Mouse (Mus musculus) hindbrain, embryonic 10.5 days (tissue): Measurements from ENCODE around the gene Syt14. TPM values are rescaled to one million over a fixed set of nuclear protein-coding genes. Genes with fewer than 3 reads are reported as not detected.

Experiments used
- DNase-seq: peaks from one replicate; pipeline ENCODE4 v3.0.0-alpha.2; 2017; ENCODE audit warnings: low spot score
- H3K27ac ChIP-seq: fragments of 300-500 bp; sonication (generic); 2 replicates; pipeline ENCODE4 v1.5.1; 2016; ENCODE audit warnings: mild to moderate bottlenecking, moderate library complexity
- H3K27me3 ChIP-seq: fragments of 300-500 bp; sonication (generic); 2 replicates; pipeline ENCODE4 v1.6.1; 2016; ENCODE audit warnings: mild to moderate bottlenecking; ENCODE audit not compliant: poor library complexity, insufficient read depth, severe bottlenecking
- H3K36me3 ChIP-seq: fragments of 300-500 bp; sonication (generic); 2 replicates; pipeline ENCODE4 v1.6.1; 2016; ENCODE audit warnings: mild to moderate bottlenecking, moderate library complexity
- H3K4me1 ChIP-seq: fragments of 300-500 bp; sonication (generic); replicated peaks from 2 replicates; pipeline ENCODE4 v1.6.1; 2016; ENCODE audit warnings: mild to moderate bottlenecking
- H3K4me3 ChIP-seq: fragments of 300-500 bp; sonication (generic); 2 replicates; pipeline ENCODE4 v1.5.1; 2016; ENCODE audit warnings: mild to moderate bottlenecking, moderate library complexity
- H3K9me3 ChIP-seq: fragments of 300-500 bp; sonication (generic); 2 replicates; pipeline ENCODE4 v1.6.1; 2016; ENCODE audit warnings: mild to moderate bottlenecking, moderate library complexity
- WGBS: fragments of 180-500 bp; shearing (Covaris S2); methylation state at CpG from one replicate; pipeline ENCODE4 v1.1.7; 2016; 5-methylcytosine and 5-hydroxymethylcytosine counted together
- polyA plus RNA-seq: library from polyadenylated mRNA; unstranded; fragments of >200 nt; fragmentation: Nextera tagmentation; extraction: Ambion mirVana; gene quantifications from 2 replicates; pipeline ENCODE4 v1.2.1, GENCODE M21; 2016

Syt14 gene
- polyA plus RNA-seq, 1 experiment from 2014 or later: 4.6 TPM

GRCm38 (mm10) chr1:192890716-192891115 is 144.9 kb downstream of the Syt14 start:
- no peaks in the 10 kb centered on the region for H3K36me3 ChIP-seq
- WGBS: 89% methylated on average over 3 of the region's 3 CpGs

GRCm38 (mm10) chr1:192882617-192883295 is 152.8 kb downstream of the Syt14 start:
- Histone ChIP-seq H3K4me1 (peaks cover 13% of the 10 kb centered on the region; the same call in 1 of the 2 replicates), H3K36me3 (no peaks in the 10 kb centered on the region), H3K4me3 (no peak overlapping the region), H3K27ac (no peak overlapping the region), H3K27me3 (peaks cover 4% of the 10 kb centered on the region; the same call in 1 of the 2 replicates), H3K9me3 (no peaks in the 10 kb centered on the region)
- DNase-seq: no peak
- 81% methylated on average over 2 of the region's 2 CpGs for WGBS

More at GRCm38 (mm10) chr1:192890716-192891115, 144.9 kb downstream of the Syt14 start:
- no peak overlapping the region for H3K4me3 ChIP-seq
- no peaks in the 10 kb centered on the region for H3K9me3 ChIP-seq
- H3K4me1 ChIP-seq: no peaks in the 10 kb centered on the region
- no peaks in the 10 kb centered on the region for H3K27me3 ChIP-seq
- H3K27ac ChIP-seq: no peak overlapping the region
- DNase-seq: no peak

- no peak for DNase-seq
- H3K4me3 ChIP-seq: no peak overlapping the region
- peaks cover 4% of the 10 kb centered on the region; the same call in 1 of the 2 replicates for H3K27me3 ChIP-seq
- H3K36me3 ChIP-seq: no peaks in the 10 kb centered on the region
- no peak overlapping the region for H3K27ac ChIP-seq
- no peaks in the 10 kb centered on the region for H3K9me3 ChIP-seq
- H3K4me1 ChIP-seq: peaks cover 13% of the 10 kb centered on the region; the same call in 1 of the 2 replicates
- 83% methylated on average over 4 of the region's 4 CpGs for WGBS
Observed at GRCm38 (mm10) chr1:192880130-192880529, 155.4 kb downstream of the Syt14 start.

GRCm38 (mm10) chr1:192879086-192879580 is 156.4 kb downstream of the Syt14 start:
- no peak for DNase-seq
- WGBS: 84% methylated on average over 7 of the region's 7 CpGs

GRCm38 (mm10) chr1:192872841-192873240 is 162.7 kb downstream of the Syt14 start:
- Histone ChIP-seq H3K9me3 (no peaks in the 10 kb centered on the region), H3K4me1 (no peaks in the 10 kb centered on the region), H3K27ac (no peak overlapping the region), H3K4me3 (no peak overlapping the region), H3K36me3 (no peaks in the 10 kb centered on the region), H3K27me3 (no peaks in the 10 kb centered on the region; the same call in 1 of the 2 replicates)
- 77% methylated on average over 5 of the region's 5 CpGs for WGBS
- no peak for DNase-seq

More at GRCm38 (mm10) chr1:192879086-192879580, 156.4 kb downstream of the Syt14 start:
- Histone ChIP-seq H3K27me3 (peaks cover 4% of the 10 kb centered on the region; the same call in 1 of the 2 replicates), H3K4me1 (peaks cover 13% of the 10 kb centered on the region; the same call in 1 of the 2 replicates), H3K36me3 (no peaks in the 10 kb centered on the region), H3K4me3 (no peak overlapping the region), H3K27ac (no peak overlapping the region), H3K9me3 (no peaks in the 10 kb centered on the region)

GRCm38 (mm10) chr1:192869761-192870160 is 165.8 kb downstream of the Syt14 start:
- Histone ChIP-seq H3K4me3 (no peak overlapping the region), H3K9me3 (no peaks in the 10 kb centered on the region), H3K4me1 (no peaks in the 10 kb centered on the region), H3K27me3 (no peaks in the 10 kb centered on the region; the same call in 1 of the 2 replicates), H3K27ac (no peak overlapping the region), H3K36me3 (no peaks in the 10 kb centered on the region)
- WGBS: 82% methylated on average over 1 of the region's 1 CpGs
- DNase-seq: no peak

- H3K27ac ChIP-seq: no peak overlapping the region
- H3K4me3 ChIP-seq: no peak overlapping the region
- DNase-seq: no peak
- 81% methylated on average over 3 of the region's 3 CpGs for WGBS
- peaks cover 20% of the 10 kb centered on the region; the same call in 1 of the 2 replicates for H3K27me3 ChIP-seq
- no peaks in the 10 kb centered on the region for H3K4me1 ChIP-seq
- no peaks in the 10 kb centered on the region for H3K36me3 ChIP-seq
- H3K9me3 ChIP-seq: no peaks in the 10 kb centered on the region
Observed at GRCm38 (mm10) chr1:192864440-192864839, 171.1 kb downstream of the Syt14 start.

GRCm38 (mm10) chr1:192861305-192861960 is 174.1 kb downstream of the Syt14 start:
- DNase-seq: no peak
- WGBS: 77% methylated on average over 5 of the region's 5 CpGs
- Histone ChIP-seq H3K27me3 (peaks cover 51% of the 10 kb centered on the region), H3K9me3 (no peaks in the 10 kb centered on the region), H3K27ac (no peak overlapping the region), H3K36me3 (no peaks in the 10 kb centered on the region), H3K4me3 (no peak overlapping the region), H3K4me1 (peaks cover 2% of the 10 kb centered on the region)

- peaks cover 60% of the 10 kb centered on the region for H3K27me3 ChIP-seq
- H3K4me3 ChIP-seq: no peak overlapping the region
- H3K9me3 ChIP-seq: no peaks in the 10 kb centered on the region
- H3K4me1 ChIP-seq: peaks cover 14% of the 10 kb centered on the region
- no peak overlapping the region for H3K27ac ChIP-seq
- no peaks in the 10 kb centered on the region for H3K36me3 ChIP-seq
- DNase-seq: no peak
- 71% methylated on average over 6 of the region's 6 CpGs for WGBS
Observed at GRCm38 (mm10) chr1:192860273-192860672, 175.3 kb downstream of the Syt14 start.

GRCm38 (mm10) chr1:192857582-192857981 is 178.0 kb downstream of the Syt14 start:
- H3K27ac ChIP-seq: no peak overlapping the region
- peaks cover 84% of the 10 kb centered on the region for H3K27me3 ChIP-seq
- no peaks in the 10 kb centered on the region for H3K36me3 ChIP-seq
- peaks cover 35% of the 10 kb centered on the region for H3K4me1 ChIP-seq
- no peaks in the 10 kb centered on the region for H3K9me3 ChIP-seq
- WGBS: 93% methylated on average over 5 of the region's 5 CpGs
- H3K4me3 ChIP-seq: no peak overlapping the region
- DNase-seq: no peak

- WGBS: 73% methylated on average over 6 of the region's 6 CpGs
- no peak overlapping the region for H3K4me3 ChIP-seq
- no peak for DNase-seq
- no peaks in the 10 kb centered on the region for H3K36me3 ChIP-seq
- no peaks in the 10 kb centered on the region for H3K9me3 ChIP-seq
- peaks cover 86% of the 10 kb centered on the region for H3K27me3 ChIP-seq
- peaks cover 41% of the 10 kb centered on the region for H3K4me1 ChIP-seq
- no peak overlapping the region for H3K27ac ChIP-seq
Observed at GRCm38 (mm10) chr1:192856931-192857330, 178.6 kb downstream of the Syt14 start.

- H3K27me3 ChIP-seq: peaks cover 86% of the 10 kb centered on the region
- peak; percentile 38 for DNase-seq
- peaks cover 46% of the 10 kb centered on the region for H3K4me1 ChIP-seq
- H3K36me3 ChIP-seq: no peaks in the 10 kb centered on the region
- 0 out of 2 replicates have a peak overlapping the region, but pooled peaks have one; percentile 95 for H3K27ac ChIP-seq
- WGBS: 8% methylated on average over 10 of the region's 10 CpGs
- H3K4me3 ChIP-seq: no peak overlapping the region
- H3K9me3 ChIP-seq: no peaks in the 10 kb centered on the region
Observed at GRCm38 (mm10) chr1:192856411-192856810, 179.2 kb downstream of the Syt14 start.
